Mouse (Mus musculus) neural tube, embryonic 13.5 days (tissue): Measurements from ENCODE around the gene 4933414I15Rik. TPM values are rescaled to one million over a fixed set of nuclear protein-coding genes. Genes with fewer than 3 reads are reported as not detected.

Experiments
- ATAC-seq: fragments of 200-750 bp; cut with Nextera tagmentation; 2 replicates; pipeline ENCODE4 v1.8.0; 2017; ENCODE audit warnings: low read depth, mild to moderate bottlenecking, moderate TSS enrichment, moderate library complexity
- H3K27ac ChIP-seq: fragments of 300-500 bp; sonication (generic); replicated peaks from 2 replicates; pipeline ENCODE4 v1.5.1; 2015; ENCODE audit warnings: moderate library complexity, mild to moderate bottlenecking, inconsistent platforms
- H3K27me3 ChIP-seq: fragments of 300-500 bp; sonication (generic); 2 replicates; pipeline ENCODE4 v1.6.1; 2015; ENCODE audit warnings: mild to moderate bottlenecking, inconsistent platforms
- H3K36me3 ChIP-seq: fragments of 300-500 bp; sonication (generic); 2 replicates; pipeline ENCODE4 v1.6.1; 2015; ENCODE audit warnings: mild to moderate bottlenecking, inconsistent platforms
- H3K4me1 ChIP-seq: fragments of 300-500 bp; sonication (generic); replicated peaks from 2 replicates; pipeline ENCODE4 v1.6.1; 2015; ENCODE audit warnings: inconsistent platforms
- H3K4me2 ChIP-seq: fragments of 300-500 bp; sonication (generic); 2 replicates; pipeline ENCODE4 v1.6.1; 2015; ENCODE audit warnings: inconsistent platforms, mild to moderate bottlenecking, moderate library complexity
- H3K4me3 ChIP-seq: fragments of 300-500 bp; sonication (generic); 2 replicates; pipeline ENCODE4 v1.5.1; 2015; ENCODE audit warnings: mild to moderate bottlenecking, inconsistent platforms
- H3K9ac ChIP-seq: fragments of 300-500 bp; sonication (generic); 2 replicates; pipeline ENCODE4 v1.6.1; 2015; ENCODE audit warnings: moderate library complexity, mild to moderate bottlenecking, inconsistent platforms
- H3K9me3 ChIP-seq: fragments of 300-500 bp; sonication (generic); 2 replicates; pipeline ENCODE4 v1.6.1; 2016; ENCODE audit warnings: inconsistent platforms
- WGBS: fragments of 180-500 bp; shearing (Covaris S2); methylation state at CpG from one replicate; pipeline ENCODE4 v1.1.7; 2015; 5-methylcytosine and 5-hydroxymethylcytosine counted together
- polyA plus RNA-seq: library from polyadenylated mRNA; unstranded; fragments of >200 nt; fragmentation: Nextera tagmentation; extraction: Ambion mirVana; gene quantifications from 2 replicates; pipeline ENCODE4 v1.2.1, GENCODE M21; 2015

4933414I15Rik gene
- not detected in 2 replicates for polyA plus RNA-seq

DNA sequence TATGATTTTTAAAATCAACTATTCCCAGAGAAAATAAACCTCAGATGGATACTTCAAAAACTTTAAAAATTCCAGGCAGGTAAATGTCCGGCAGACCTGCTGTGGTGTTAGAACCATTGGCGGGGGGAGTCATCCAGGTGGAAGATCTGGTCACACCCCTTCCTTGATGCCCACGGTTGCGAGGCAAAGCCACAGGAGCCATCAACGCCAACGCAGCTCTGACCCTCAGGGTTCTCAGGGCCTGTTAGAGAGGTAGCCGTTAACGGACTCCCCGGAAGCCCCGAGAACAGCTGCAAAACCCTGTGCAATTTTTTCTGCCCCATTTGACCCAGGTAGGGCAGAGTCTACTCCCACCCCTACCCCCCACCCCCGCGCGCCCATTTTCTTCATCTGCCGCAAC is at the start of gene 4933414I15Rik:
Gene 4933414I15Rik, minus strand, starts transcription at position 260 of the 400 bp plus-strand sequence.
- Histone ChIP-seq H3K4me3 (no peak within 1 kb of the TSS), H3K4me1 (no peaks in the 10 kb centered on the region), H3K4me2 (no peak within 1 kb of the TSS), H3K27ac (no peak within 1 kb of the TSS), H3K9ac (no peak within 1 kb of the TSS), H3K9me3 (no peaks in the 10 kb centered on the region), H3K36me3 (no peaks in the 10 kb centered on the region), H3K27me3 (no peaks in the 10 kb centered on the region)
- WGBS, result 80% methylated on average over 14 of the region's 14 CpGs
- no peak for ATAC-seq

DNA sequence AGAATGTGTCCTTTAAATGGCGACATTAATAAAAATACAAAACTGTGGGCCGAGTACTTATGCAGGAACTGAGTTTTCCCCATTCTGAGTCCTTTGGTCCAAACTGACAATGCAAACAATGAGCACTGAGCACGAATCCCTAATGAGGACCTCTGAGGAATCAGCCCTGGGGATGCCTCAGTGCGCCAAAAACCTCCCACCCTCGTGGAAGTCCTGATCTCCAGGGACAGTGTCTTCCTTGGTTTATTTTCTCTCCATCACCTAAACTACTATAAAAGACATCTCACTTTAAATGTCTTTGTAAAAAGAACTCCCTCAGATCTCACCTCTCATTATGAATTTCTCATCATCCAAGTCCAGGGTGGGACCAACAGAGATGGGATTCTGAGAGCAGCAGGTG is 38.1 kb upstream of the 4933414I15Rik start, which contains the start of gene Olfr1377:
Gene Olfr1377, plus strand, starts transcription at position 301 of the 400 bp plus-strand sequence.
- WGBS, result 69% methylated on average over 5 of the region's 5 CpGs
- no peaks in the 10 kb centered on the region for H3K36me3 ChIP-seq
- H3K4me1 ChIP-seq, result no peaks in the 10 kb centered on the region
- H3K9ac ChIP-seq, result no peak within 1 kb of the TSS
- no peak within 1 kb of the TSS for H3K4me2 ChIP-seq
- H3K27me3 ChIP-seq, result no peaks in the 10 kb centered on the region
- no peak for ATAC-seq
- H3K9me3 ChIP-seq, result no peaks in the 10 kb centered on the region
- no peak within 1 kb of the TSS for H3K27ac ChIP-seq
- no peak within 1 kb of the TSS for H3K4me3 ChIP-seq

DNA sequence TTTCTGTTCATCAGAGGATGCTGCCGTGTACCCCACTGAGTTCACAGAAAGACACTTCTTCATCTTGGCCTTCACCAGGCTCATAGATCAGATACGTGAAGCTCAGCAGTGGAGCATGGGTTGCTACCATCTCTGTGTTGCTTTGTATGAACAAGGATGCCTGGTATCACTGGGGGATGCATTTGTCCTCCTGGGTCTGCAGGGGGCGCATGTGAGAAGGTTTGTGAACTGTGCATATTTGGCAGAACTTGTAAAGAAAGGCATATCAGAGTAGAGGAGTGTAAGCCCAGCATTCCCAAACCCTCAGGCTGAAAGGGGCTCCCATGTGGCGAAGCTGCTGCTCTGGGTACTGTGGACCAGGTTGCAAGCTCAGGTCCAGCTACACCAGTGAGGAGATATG is 33.7 kb upstream of the 4933414I15Rik start:
- H3K27ac ChIP-seq, result no peak overlapping the region
- no peaks in the 10 kb centered on the region for H3K36me3 ChIP-seq
- H3K4me2 ChIP-seq, result no peak overlapping the region
- 69% methylated on average over 4 of the region's 4 CpGs for WGBS
- ATAC-seq, result no peak
- no peaks in the 10 kb centered on the region for H3K27me3 ChIP-seq
- H3K9ac ChIP-seq, result no peak overlapping the region
- no peaks in the 10 kb centered on the region for H3K9me3 ChIP-seq
- no peaks in the 10 kb centered on the region for H3K4me1 ChIP-seq
- H3K4me3 ChIP-seq, result no peak overlapping the region

DNA sequence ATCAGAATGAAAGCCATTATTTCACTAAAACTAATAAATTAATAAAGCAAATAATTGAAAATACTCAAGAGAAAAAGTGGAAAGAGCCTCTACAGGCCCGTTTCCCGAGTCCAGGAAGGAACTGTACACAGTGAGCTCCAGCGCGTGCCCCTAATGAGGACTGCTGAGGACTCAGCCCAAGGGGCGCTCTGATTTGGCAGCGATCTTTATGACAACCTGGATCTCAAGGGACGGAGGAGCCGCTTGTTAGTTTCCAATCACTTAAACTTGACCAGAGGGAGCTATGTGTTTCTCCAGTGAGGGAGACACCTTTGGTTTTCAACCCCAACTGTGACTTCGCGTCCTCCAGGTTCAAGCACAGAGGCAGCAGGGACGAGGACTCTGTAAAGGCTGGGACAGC is 22.7 kb upstream of the 4933414I15Rik start, which contains the start of gene Olfr1378:
Gene Olfr1378, plus strand, starts transcription at position 301 of the 400 bp plus-strand sequence.
- Histone ChIP-seq H3K27me3 (no peaks in the 10 kb centered on the region), H3K9ac (no peak within 1 kb of the TSS), H3K4me3 (no peak within 1 kb of the TSS), H3K9me3 (no peaks in the 10 kb centered on the region), H3K4me1 (no peaks in the 10 kb centered on the region), H3K36me3 (no peaks in the 10 kb centered on the region), H3K4me2 (no peak within 1 kb of the TSS), H3K27ac (no peak within 1 kb of the TSS)
- ATAC-seq, result no peak
- WGBS, result 86% methylated on average over 11 of the region's 11 CpGs

DNA sequence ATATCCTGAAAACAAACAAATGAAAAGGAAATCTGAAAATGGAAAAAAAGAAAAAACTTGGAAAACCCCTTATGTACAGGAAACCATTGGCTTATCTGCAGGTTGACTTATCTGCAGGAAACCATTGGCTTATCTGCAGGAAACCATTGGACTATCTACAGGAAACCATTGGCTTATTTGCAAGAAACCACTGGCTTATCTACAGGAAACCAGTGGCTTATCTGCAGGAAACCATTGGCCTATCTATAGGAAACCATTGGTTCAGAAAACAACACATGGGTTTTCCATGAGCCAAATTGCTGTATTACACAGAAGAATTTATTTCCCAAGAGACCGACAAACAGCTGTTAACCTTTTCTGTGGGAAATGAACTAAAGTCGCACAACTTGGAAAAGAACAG is 21.3 kb upstream of the 4933414I15Rik start:
- Histone ChIP-seq H3K4me2 (no peak overlapping the region), H3K9ac (no peak overlapping the region), H3K27ac (no peak overlapping the region), H3K4me3 (no peak overlapping the region), H3K4me1 (no peaks in the 10 kb centered on the region), H3K36me3 (no peaks in the 10 kb centered on the region), H3K9me3 (no peaks in the 10 kb centered on the region), H3K27me3 (no peaks in the 10 kb centered on the region)
- WGBS, result 88% methylated on average over 2 of the region's 2 CpGs
- ATAC-seq, result no peak

DNA sequence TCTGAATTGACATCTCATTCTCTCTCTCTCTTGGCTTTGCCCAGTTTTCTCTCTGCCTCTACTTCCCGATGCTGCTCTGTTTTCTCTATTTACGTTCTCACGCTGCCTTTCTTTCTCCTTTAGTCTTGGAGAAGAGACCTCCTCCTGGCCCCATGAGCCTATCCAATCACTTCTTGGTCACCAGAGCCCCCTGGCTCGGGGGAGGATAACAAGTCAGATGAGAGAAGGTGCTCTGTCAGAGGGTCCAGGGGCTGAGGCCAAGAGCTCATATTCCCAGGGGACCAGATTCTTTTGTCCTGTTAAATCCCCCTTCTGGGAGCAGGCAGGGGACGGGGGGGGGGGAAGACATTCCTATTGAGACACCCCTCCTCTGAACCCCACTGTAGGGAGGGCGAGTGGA is 10.1 kb upstream of the 4933414I15Rik start, which contains the start of gene Prop1:
Gene Prop1, minus strand, starts transcription at position 101 of the 400 bp plus-strand sequence.
- no peak within 1 kb of the TSS for H3K4me3 ChIP-seq
- no peaks in the 10 kb centered on the region for H3K27me3 ChIP-seq
- no peak within 1 kb of the TSS for H3K9ac ChIP-seq
- no peak for ATAC-seq
- no peak within 1 kb of the TSS for H3K27ac ChIP-seq
- H3K36me3 ChIP-seq, result no peaks in the 10 kb centered on the region
- no peaks in the 10 kb centered on the region for H3K9me3 ChIP-seq
- H3K4me1 ChIP-seq, result no peaks in the 10 kb centered on the region
- H3K4me2 ChIP-seq, result no peak within 1 kb of the TSS
- 65% methylated on average over 6 of the region's 6 CpGs for WGBS

DNA sequence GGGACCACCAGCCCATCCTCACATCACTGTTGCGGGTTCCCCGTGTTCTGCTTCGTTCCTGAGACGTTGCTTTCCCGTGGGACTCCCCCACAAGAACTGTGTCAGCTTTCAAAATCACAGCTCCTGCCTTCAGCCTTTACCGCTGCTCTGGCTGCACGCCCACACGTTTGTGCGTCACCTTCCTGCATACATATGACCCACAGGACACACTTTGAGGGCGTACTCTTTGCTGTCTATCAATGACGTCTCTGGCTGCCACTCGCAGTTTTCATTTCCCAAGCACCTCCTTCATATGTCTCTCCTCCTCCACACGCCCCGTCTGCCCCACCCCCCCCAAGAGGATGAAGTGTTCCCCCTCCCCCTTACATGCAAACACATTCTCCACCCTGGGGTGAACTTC is 8.7 kb upstream of the 4933414I15Rik start:
- no peaks in the 10 kb centered on the region for H3K36me3 ChIP-seq
- no peaks in the 10 kb centered on the region for H3K9me3 ChIP-seq
- WGBS, result 80% methylated on average over 14 of the region's 14 CpGs
- H3K4me1 ChIP-seq, result no peaks in the 10 kb centered on the region
- no peak overlapping the region for H3K4me2 ChIP-seq
- no peak overlapping the region for H3K4me3 ChIP-seq
- ATAC-seq, result no peak
- no peaks in the 10 kb centered on the region for H3K27me3 ChIP-seq
- no peak overlapping the region for H3K9ac ChIP-seq
- H3K27ac ChIP-seq, result no peak overlapping the region

DNA sequence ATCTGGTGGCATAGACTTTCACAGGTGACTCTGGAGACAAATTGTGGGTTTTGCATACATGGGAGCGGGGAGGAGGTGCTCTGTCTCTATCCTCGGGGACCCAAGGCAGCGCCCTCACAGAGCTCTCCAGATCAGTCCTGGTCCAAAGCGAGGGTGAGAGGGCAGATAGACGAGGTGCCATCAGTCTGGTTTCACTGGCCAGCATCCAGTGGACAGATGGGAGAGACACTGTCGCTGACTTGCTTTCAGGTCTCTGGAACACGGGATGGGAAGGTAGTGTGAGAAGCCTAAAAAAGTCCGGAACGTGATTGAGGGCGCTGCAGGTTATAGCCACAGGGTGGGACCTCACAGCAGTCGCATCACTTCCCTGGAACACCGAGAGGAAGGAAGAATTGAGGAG is 1.2 kb downstream of the 4933414I15Rik start:
- no peak for ATAC-seq
- no peaks in the 10 kb centered on the region for H3K4me1 ChIP-seq
- no peaks in the 10 kb centered on the region for H3K27me3 ChIP-seq
- no peak overlapping the region for H3K27ac ChIP-seq
- 72% methylated on average over 12 of the region's 12 CpGs for WGBS
- H3K4me3 ChIP-seq, result no peak overlapping the region
- no peaks in the 10 kb centered on the region for H3K9me3 ChIP-seq
- H3K36me3 ChIP-seq, result no peaks in the 10 kb centered on the region
- H3K9ac ChIP-seq, result no peak overlapping the region
- H3K4me2 ChIP-seq, result no peak overlapping the region

DNA sequence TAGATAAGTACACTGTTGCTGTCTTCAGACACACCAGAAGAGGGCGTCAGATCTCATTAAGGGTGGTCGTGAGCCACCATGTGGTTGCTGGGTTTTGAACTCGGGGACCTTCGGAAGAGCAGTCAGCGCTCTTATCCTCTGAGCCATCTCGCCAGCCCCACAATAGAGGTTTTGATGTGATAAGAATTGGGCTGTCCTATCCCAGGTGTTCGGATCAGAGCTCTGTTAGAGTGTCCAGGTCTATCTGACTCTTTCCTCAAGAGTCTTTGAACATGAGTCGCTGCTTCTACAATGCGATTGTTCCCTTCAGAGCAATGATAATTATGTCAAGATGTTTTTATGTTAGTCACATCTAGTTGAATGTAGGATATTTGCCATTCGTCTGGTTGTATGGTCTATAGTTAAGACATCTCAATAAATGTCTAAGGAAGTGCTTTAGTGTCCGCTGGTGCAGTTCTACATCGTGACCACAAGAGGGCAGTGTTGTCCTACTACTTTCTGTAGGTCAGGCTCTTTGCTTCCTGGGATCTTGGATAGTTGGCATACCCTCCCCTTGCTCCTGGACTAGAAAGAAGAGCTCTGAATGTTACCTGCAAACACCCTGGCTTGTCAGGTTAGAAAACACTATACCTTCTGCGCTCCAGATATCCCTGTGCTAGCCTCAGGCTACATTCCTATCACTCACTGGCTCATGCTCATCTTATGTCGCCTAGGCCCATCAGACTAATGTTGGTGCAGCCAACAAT is 3.8 kb downstream of the 4933414I15Rik start:
- Histone ChIP-seq H3K4me3 (no peak overlapping the region), H3K27me3 (no peaks in the 10 kb centered on the region), H3K36me3 (no peaks in the 10 kb centered on the region), H3K4me2 (no peak overlapping the region), H3K9me3 (no peaks in the 10 kb centered on the region), H3K9ac (no peak overlapping the region), H3K4me1 (no peaks in the 10 kb centered on the region), H3K27ac (no peak overlapping the region)
- 36% methylated on average over 14 of the region's 14 CpGs for WGBS
- ATAC-seq, result peak; percentile 63

DNA sequence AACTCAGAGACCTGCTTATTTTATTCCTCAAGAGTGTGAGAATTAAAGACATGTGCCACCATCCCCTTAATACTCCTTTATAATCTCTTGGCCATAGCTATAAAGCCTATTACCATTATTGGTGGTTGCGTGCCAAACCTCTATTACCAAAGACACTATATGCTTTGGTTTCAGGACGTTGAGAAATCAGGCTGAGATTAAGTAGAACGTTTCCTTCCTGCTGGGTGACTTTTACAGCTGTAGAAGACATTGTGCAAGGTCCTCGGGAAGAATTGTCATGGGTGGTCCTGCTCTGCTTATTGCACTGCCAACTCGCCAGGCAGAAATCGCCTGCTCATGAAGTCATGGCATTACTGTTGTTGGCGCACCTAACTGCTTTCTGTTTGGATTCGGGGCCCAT is 5.1 kb downstream of the 4933414I15Rik start:
- Histone ChIP-seq H3K9me3 (no peaks in the 10 kb centered on the region), H3K4me3 (no peak overlapping the region), H3K4me2 (no peak overlapping the region), H3K4me1 (no peaks in the 10 kb centered on the region), H3K27ac (no peak overlapping the region), H3K27me3 (no peaks in the 10 kb centered on the region), H3K36me3 (no peaks in the 10 kb centered on the region), H3K9ac (no peak overlapping the region)
- WGBS, result 79% methylated on average over 8 of the region's 8 CpGs
- ATAC-seq, result no peak

DNA sequence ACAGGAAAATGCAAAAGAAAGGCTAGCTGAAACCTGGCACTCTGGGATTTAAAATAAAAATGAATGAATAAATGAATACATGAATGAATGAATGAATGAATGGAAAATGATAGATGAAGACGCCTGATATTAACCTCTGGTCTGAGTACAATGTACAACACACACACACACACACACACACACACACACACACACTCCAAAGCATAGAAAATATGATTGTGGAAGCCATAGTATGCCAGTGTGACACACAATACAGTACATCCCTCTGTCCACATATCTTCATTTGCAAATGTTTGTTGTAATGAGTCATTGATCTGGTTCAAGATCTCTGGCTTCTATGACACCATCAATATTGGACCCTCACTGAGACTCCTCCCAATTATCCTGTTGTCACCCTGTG is 11.5 kb downstream of the 4933414I15Rik start:
- 75% methylated on average over 1 of the region's 1 CpGs for WGBS
- Histone ChIP-seq H3K4me3 (peak overlapping the region; percentile 60), H3K9ac (0 out of 2 replicates have a peak overlapping the region, but pooled peaks have one; percentile 84), H3K27ac (peak overlapping the region; percentile 70), H3K27me3 (no peaks in the 10 kb centered on the region), H3K4me1 (peaks cover 13% of the 10 kb centered on the region), H3K9me3 (no peaks in the 10 kb centered on the region), H3K4me2 (peak overlapping the region; percentile 90), H3K36me3 (no peaks in the 10 kb centered on the region; the same call in 1 of the 2 replicates)
- peak; percentile 63 for ATAC-seq

DNA sequence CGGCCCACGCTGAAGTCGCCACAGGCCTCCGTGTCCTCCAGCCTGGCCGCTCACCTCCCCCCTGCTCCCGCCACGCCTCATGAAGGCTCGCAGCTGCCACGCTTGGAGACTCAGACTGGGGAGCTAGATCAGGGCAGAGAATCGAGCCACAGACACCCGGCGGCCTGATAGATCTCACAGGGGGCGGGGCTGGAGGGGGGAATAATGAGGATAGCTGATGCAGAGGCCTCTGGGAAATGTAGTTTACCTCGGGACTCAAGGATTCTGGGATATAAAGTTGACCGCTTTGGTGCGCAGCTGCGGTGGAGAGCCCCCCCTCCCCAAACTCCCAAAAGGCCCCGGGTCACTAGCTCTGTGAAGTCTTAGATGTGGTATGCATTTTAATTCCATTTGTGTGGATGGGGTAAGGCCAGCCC is 12.1 kb downstream of the 4933414I15Rik start, which contains the start of gene Zfp354b:
Gene Zfp354b, minus strand, starts transcription at position 183 of the 416 bp plus-strand sequence.
- peak; percentile 96 for ATAC-seq
- peak within 1 kb of the TSS; percentile 82 for H3K27ac ChIP-seq
- under 1% methylated on average over 18 of the region's 18 CpGs for WGBS

More for the DNA sequence above, 12.1 kb downstream of the 4933414I15Rik start, which contains the start of gene Zfp354b:
- H3K4me3 ChIP-seq, result peak within 1 kb of the TSS; percentile 60
- no peaks in the 10 kb centered on the region for H3K9me3 ChIP-seq
- H3K4me2 ChIP-seq, result peak within 1 kb of the TSS; percentile 90
- no peaks in the 10 kb centered on the region for H3K27me3 ChIP-seq
- peak within 1 kb of the TSS; percentile 84 for H3K9ac ChIP-seq
- H3K4me1 ChIP-seq, result peaks cover 13% of the 10 kb centered on the region
- no peaks in the 10 kb centered on the region; the same call in 1 of the 2 replicates for H3K36me3 ChIP-seq
